Mouse (Mus musculus) 416B (cell line): ENCODE measurements at regions not wholly inside any gene's neighbourhood (a gene's known extent, or its start where the extent isn't known, plus 50 kb on each side); places are given as distances from the start of the nearest gene placed in this dataset.
A peak's percentile ranks its signal among the peaks of the same experiment; 100 is the strongest.

ENCODE experiments used
- DNase-seq: peaks from one replicate; pipeline ENCODE4 v3.0.0; 2011; ENCODE audit warnings: low read depth

- peak; percentile 52 for DNase-seq
Measured at GRCm38 (mm10) chr13:97607221-97607723, 153.2 kb downstream of the Gm10260 start.

- peak; percentile 48 for DNase-seq
Measured at GRCm38 (mm10) chr13:97604451-97604850, 156.0 kb downstream of the Gm10260 start.

- DNase-seq, result no peak
Measured at GRCm38 (mm10) chr13:97601135-97601730, 159.2 kb downstream of the Gm10260 start.

GRCm38 (mm10) chr13:97600136-97600535 is 160.3 kb downstream of the Gm10260 start:
- no peak for DNase-seq

- no peak for DNase-seq
Measured at GRCm38 (mm10) chr13:97598507-97599431, 161.7 kb downstream of the Gm10260 start.

- no peak for DNase-seq
Measured at GRCm38 (mm10) chr13:97594851-97595250, 165.6 kb downstream of the Gm10260 start.

DNA sequence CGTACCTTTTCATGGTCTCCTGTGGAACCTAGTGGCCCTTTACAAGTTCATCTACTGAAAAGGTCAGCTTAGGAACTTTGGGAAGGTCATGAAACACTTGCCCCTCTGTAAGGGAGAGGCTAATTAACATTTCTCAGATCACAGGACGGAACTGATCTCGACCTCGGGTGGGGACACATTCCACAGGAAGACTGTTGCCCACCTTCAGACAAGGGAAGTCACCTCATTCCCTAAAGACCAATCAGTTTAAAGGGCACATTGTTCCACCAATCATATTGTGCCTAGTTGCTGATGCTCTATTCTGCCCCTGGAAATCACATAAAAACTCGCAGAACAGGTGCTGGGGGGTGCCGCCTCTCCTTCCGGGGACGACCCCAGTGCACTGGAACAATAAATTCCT is 170.8 kb downstream of the Gm10260 start:
- DNase-seq, result no peak

DNA sequence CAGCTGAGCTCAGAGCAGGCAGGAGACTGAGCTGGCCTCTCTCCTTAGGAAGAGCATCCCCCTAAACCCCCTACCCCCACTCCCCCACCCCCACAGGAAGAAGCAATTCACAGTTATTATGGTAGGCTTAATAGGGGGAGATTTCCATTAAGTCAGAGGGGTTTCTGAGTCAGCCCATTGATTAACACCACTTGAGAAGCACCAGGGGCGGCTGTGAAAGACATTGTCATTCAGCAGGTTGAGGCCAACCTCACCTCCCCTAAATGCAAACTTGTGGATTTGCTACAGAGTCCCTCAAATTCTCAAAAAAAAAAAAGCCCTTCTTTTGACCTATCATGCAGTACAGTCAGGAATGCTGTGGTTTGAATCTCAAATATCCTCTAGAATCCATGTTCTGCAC is 172.3 kb downstream of the Gm10260 start:
- no peak for DNase-seq

- DNase-seq, result peak; percentile 49
Measured at GRCm38 (mm10) chr13:97587088-97587487, 173.3 kb downstream of the Gm10260 start.

DNA sequence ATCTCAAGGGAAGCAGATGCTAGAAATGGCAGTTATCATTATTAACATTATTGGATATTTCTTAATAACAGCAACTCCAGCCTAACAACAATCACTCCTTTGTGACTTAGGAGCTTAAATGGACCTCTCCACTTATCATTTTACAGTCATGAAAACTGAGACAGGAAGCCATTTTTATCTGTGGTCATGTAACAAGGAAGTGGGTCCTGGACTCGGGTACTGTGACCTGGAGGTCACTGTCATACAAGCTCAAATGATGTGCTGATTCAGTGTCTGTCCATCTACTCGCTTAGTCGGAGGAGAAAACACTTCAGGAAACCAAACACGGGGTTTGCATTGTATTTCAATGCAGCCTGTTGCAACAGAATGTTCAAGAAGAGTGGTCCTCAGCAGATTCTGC is 176.4 kb downstream of the Gm10260 start:
- DNase-seq, result peak; percentile 71

GRCm38 (mm10) chr13:97581380-97581779 is 179.1 kb downstream of the Gm10260 start:
- no peak for DNase-seq

DNA sequence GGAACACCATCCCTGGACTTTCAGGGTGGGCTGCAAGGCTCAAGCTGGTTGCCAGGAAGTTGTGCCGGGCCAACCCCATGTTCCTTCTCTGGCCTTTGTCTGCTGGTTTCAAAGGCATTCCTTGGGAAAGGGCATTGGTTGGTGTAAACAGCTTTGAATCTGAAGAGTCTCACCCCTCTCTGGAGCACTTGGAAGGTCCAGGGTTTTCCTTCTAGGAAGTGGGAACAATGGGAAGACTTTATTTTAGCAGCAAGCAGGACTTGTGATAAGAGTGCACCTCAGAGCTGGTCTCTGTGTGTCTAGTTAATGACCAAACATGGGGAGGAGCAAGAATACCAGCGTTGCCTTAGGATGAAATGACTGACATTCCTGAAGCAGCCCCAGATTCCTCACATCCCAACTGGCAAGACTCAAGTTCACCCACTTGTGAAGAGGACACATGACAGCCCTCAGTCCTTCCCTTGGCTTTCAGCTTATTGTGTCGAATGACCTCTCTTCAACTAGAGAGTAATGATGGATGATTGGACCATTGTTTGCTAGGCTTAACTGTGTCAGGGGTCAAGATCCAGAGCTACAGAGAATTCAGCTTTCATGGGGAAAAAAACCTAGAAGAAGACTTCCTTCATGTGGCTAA is 180.1 kb downstream of the Gm10260 start:
- DNase-seq, result no peak

GRCm38 (mm10) chr13:97578595-97578994 is 181.8 kb downstream of the Gm10260 start:
- no peak for DNase-seq

GRCm38 (mm10) chr13:97577081-97577785 is 183.2 kb downstream of the Gm10260 start:
- DNase-seq, result no peak

DNA sequence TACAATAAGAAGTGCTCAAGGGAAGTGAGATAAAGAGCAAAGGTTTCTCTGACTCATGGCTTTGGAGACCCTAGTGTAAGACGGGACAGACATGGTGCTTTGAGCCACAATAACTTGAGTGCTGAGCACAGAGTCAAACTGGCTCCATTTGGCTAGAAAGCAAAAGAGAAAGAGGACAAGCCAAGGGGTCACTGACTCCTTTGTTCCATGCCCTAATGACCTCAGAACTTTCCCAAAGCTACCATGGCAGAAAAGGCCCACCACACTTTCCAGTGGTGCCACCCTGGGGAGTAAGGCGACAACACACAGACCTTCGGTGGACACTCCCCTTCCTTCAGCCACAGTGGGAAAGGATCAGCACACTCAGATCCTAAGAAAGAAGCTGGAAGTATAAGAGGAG is 186.8 kb downstream of the Gm10260 start:
- DNase-seq, result no peak

GRCm38 (mm10) chr13:97572352-97572751 is 188.1 kb downstream of the Gm10260 start:
- no peak for DNase-seq

GRCm38 (mm10) chr13:97570009-97570408 is 190.4 kb downstream of the Gm10260 start:
- no peak for DNase-seq

DNA sequence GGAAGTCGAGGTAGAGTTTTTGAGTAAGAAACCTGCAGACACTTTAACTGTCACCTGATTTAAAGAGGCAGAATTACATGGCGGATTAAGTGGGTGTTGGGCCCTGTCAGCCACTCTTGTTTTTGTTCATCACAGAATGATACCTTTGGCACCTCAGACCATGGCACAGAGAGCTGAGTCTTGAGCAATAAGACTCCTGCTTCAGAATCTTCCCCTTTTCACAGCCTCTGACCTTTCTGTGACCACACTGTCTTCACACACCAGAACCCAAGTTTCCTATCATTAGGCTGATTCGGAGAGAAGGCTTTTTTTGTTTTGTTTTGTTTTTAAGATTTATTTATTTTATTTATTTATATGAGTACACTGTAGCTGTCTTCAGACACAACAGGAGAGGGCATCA is 192.8 kb downstream of the Gm10260 start:
- no peak for DNase-seq

DNA sequence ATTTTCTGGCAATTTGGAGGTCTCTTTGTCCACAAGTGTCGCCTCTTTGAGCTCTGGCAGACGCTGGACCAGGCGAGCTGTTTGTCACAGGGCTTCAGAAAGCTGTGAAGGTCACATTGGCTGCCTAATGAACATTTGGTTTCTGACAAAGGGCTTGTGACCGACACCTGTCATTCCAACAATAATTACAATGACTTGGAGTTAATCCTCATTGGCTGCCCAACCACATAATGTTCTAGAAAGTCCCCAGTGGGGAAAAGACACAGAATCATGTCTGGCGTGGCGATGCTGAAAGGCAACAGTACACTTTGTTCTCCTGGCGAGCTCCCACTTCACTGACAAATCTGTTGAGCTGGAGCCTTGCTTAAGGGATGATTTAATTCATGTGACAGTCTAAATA is 194.4 kb downstream of the Gm10260 start:
- DNase-seq, result no peak

GRCm38 (mm10) chr13:97562241-97562640 is 198.2 kb downstream of the Gm10260 start:
- no peak for DNase-seq

GRCm38 (mm10) chr13:97560789-97561188 is 199.6 kb downstream of the Gm10260 start:
- no peak for DNase-seq
